Mouse (Mus musculus) heart, embryonic 13.5 days (tissue): Measurements from ENCODE around the gene Apbb1ip. TPM values are rescaled to one million over a fixed set of nuclear protein-coding genes. Genes with fewer than 3 reads are reported as not detected.
A peak's percentile ranks its signal among the peaks of the same experiment; 100 is the strongest.

ENCODE experiments used
- ATAC-seq: fragments of 200-750 bp; cut with Nextera tagmentation; 2 replicates; pipeline ENCODE4 v1.8.0; 2017; ENCODE audit warnings: moderate TSS enrichment; ENCODE audit not compliant: insufficient number of reproducible peaks, low FRiP score, low TSS enrichment; ENCODE audit errors: extremely low read depth
- H3K27ac ChIP-seq: fragments of 300-500 bp; sonication (generic); replicated peaks from 2 replicates; pipeline ENCODE4 v1.5.1; 2015; ENCODE audit warnings: moderate library complexity, mild to moderate bottlenecking, inconsistent platforms
- H3K27me3 ChIP-seq: fragments of 300-500 bp; sonication (generic); replicated peaks from 2 replicates; pipeline ENCODE4 v1.6.1; 2015; ENCODE audit warnings: mild to moderate bottlenecking, inconsistent platforms
- H3K36me3 ChIP-seq: fragments of 300-500 bp; sonication (generic); 2 replicates; pipeline ENCODE4 v1.6.1; 2015; ENCODE audit warnings: mild to moderate bottlenecking, inconsistent platforms
- H3K4me1 ChIP-seq: fragments of 300-500 bp; sonication (generic); 2 replicates; pipeline ENCODE4 v1.6.1; 2015; ENCODE audit warnings: inconsistent platforms
- H3K4me2 ChIP-seq: fragments of 300-500 bp; sonication (generic); 2 replicates; pipeline ENCODE4 v1.6.1; 2015; ENCODE audit warnings: inconsistent platforms, mild to moderate bottlenecking, moderate library complexity
- H3K4me3 ChIP-seq: fragments of 300-500 bp; sonication (generic); 2 replicates; pipeline ENCODE4 v1.5.1; 2015; ENCODE audit warnings: moderate library complexity, mild to moderate bottlenecking, inconsistent platforms
- H3K9ac ChIP-seq: fragments of 300-500 bp; sonication (generic); 2 replicates; pipeline ENCODE4 v1.6.1; 2015; ENCODE audit warnings: inconsistent platforms, mild to moderate bottlenecking, moderate library complexity
- H3K9me3 ChIP-seq: fragments of 300-500 bp; sonication (generic); 2 replicates; pipeline ENCODE4 v1.6.1; 2016; ENCODE audit warnings: inconsistent platforms
- WGBS: fragments of 180-500 bp; shearing (Covaris S2); methylation state at CpG from one replicate; pipeline ENCODE4 v1.1.7; 2015; ENCODE audit warnings: mixed read lengths; 5-methylcytosine and 5-hydroxymethylcytosine counted together
- polyA plus RNA-seq: library from polyadenylated mRNA; unstranded; fragments of >200 nt; fragmentation: Nextera tagmentation; extraction: Ambion mirVana; gene quantifications from 2 replicates; pipeline ENCODE4 v1.2.1, GENCODE M21; 2015

Apbb1ip gene
- polyA plus RNA-seq, 1 experiment from 2014 or later, result 1.4 TPM

- peak within 1 kb of the TSS; percentile 88 for H3K4me3 ChIP-seq
- ATAC-seq, result peak; percentile 90
- peaks cover 18% of the 10 kb centered on the region; the same call in 1 of the 2 replicates for H3K4me1 ChIP-seq
- peak within 1 kb of the TSS; percentile 88 for H3K27ac ChIP-seq
- WGBS, result under 1% methylated on average over 81 of the region's 81 CpGs
- H3K27me3 ChIP-seq, result no peaks in the 10 kb centered on the region
- H3K36me3 ChIP-seq, result peaks cover 5% of the 10 kb centered on the region; the same call in 1 of the 2 replicates
- peak within 1 kb of the TSS; percentile 74 for H3K4me2 ChIP-seq
- H3K9me3 ChIP-seq, result no peaks in the 10 kb centered on the region
- H3K9ac ChIP-seq, result peak within 1 kb of the TSS; percentile 88
Observed at GRCm38 (mm10) chr2:22895282-22896273, 121.7 kb downstream of the Apbb1ip start, which contains the start of gene Pdss1. Gene Pdss1, plus strand, starts transcription at chr2:22895522.

GRCm38 (mm10) chr2:22903947-22904346, 130.1 kb downstream of the Apbb1ip start:
- peaks cover 65% of the 10 kb centered on the region for H3K36me3 ChIP-seq
- no peaks in the 10 kb centered on the region for H3K27me3 ChIP-seq
- 57% methylated on average over 3 of the region's 3 CpGs for WGBS
- no peaks in the 10 kb centered on the region for H3K9me3 ChIP-seq
- no peak overlapping the region for H3K27ac ChIP-seq
- H3K4me2 ChIP-seq, result no peak overlapping the region
- H3K4me1 ChIP-seq, result no peaks in the 10 kb centered on the region
- ATAC-seq, result no peak
- H3K9ac ChIP-seq, result no peak overlapping the region
- H3K4me3 ChIP-seq, result no peak overlapping the region

GRCm38 (mm10) chr2:22914421-22914820, 140.5 kb downstream of the Apbb1ip start:
- no peaks in the 10 kb centered on the region for H3K9me3 ChIP-seq
- no peak overlapping the region for H3K4me3 ChIP-seq
- WGBS, result 89% methylated on average over 3 of the region's 3 CpGs
- H3K36me3 ChIP-seq, result peaks cover 87% of the 10 kb centered on the region
- no peak overlapping the region for H3K27ac ChIP-seq
- no peaks in the 10 kb centered on the region for H3K27me3 ChIP-seq
- H3K4me1 ChIP-seq, result no peaks in the 10 kb centered on the region
- H3K4me2 ChIP-seq, result no peak overlapping the region
- no peak overlapping the region for H3K9ac ChIP-seq
- ATAC-seq, result no peak

GRCm38 (mm10) chr2:22918651-22919050, 144.8 kb downstream of the Apbb1ip start:
- Histone ChIP-seq H3K4me1 (no peaks in the 10 kb centered on the region), H3K4me2 (no peak overlapping the region), H3K4me3 (no peak overlapping the region), H3K9ac (no peak overlapping the region), H3K27ac (no peak overlapping the region), H3K27me3 (no peaks in the 10 kb centered on the region), H3K9me3 (no peaks in the 10 kb centered on the region), H3K36me3 (peaks cover 74% of the 10 kb centered on the region)
- WGBS, result 91% methylated on average over 2 of the region's 2 CpGs
- no peak for ATAC-seq

Other genes with a start within 250 kb of the Apbb1ip start
- 0.11 and 0.45 TPM in 2 replicates for gene Gad2, start 151.9 kb upstream of the Apbb1ip start, polyA plus RNA-seq
- 29.8 and 31.5 TPM in 2 replicates for gene Pdss1, start 121.4 kb downstream of the Apbb1ip start, polyA plus RNA-seq